Mouse (Mus musculus): Measurements from ENCODE around the gene Ybx2. TPM values are rescaled to one million over a fixed set of nuclear protein-coding genes. Genes with fewer than 3 reads are reported as not detected.

Gene Ybx2
- total and polyA plus RNA-seq, 2 experiments from 2014 or later: 2.5 to 22.8 TPM

GRCm38 (mm10) chr11:69982225-69982624 is 46.6 kb downstream of the Ybx2 start, which contains the start of gene Elp5:
Elp5 (minus strand) TSS chr11:69982517.
- Histone ChIP-seq H3K4me1 (ENCODE audit: insufficient read depth) (peaks cover 14% of the 10 kb centered on the region), H3K9ac (peak within 1 kb of the TSS; percentile 95), H3K9me3 (ENCODE audit: low read length) (no peaks in the 10 kb centered on the region), H3K27me3 (ENCODE audit: insufficient read depth, low read length) (no peaks in the 10 kb centered on the region), H3K27ac (ENCODE audit: low read depth, low read length) (peak within 1 kb of the TSS; percentile 99), H3K36me3 (ENCODE audit: insufficient read depth) (peaks cover 34% of the 10 kb centered on the region), H3K4me2 (ENCODE audit: low read depth) (peak within 1 kb of the TSS; percentile 74), H3K4me3 (ENCODE audit: low read depth, low read length) (peak within 1 kb of the TSS; percentile 89)
- ATAC-seq: no peak
- TF ChIP-seq CTCF (IDR thresholded peaks at IDR 0.05; ENCODE audit: low read depth): no peak
- no peak for DNase-seq
- 58% methylated on average over 8 of the region's 8 CpGs for WGBS

- Histone ChIP-seq H3K27me3 (ENCODE audit: insufficient read depth, low read length) (no peaks in the 10 kb centered on the region), H3K36me3 (ENCODE audit: insufficient read depth) (peaks cover 35% of the 10 kb centered on the region), H3K9ac (peak overlapping the region; percentile 95; the same call in 1 of the 2 replicates), H3K4me1 (ENCODE audit: insufficient read depth) (peaks cover 14% of the 10 kb centered on the region), H3K4me3 (ENCODE audit: low read depth, low read length) (no peak overlapping the region), H3K27ac (ENCODE audit: low read depth, low read length) (no peak overlapping the region), H3K4me2 (ENCODE audit: low read depth) (peak overlapping the region; percentile 74), H3K9me3 (ENCODE audit: low read length) (no peaks in the 10 kb centered on the region)
- TF ChIP-seq CTCF (IDR thresholded peaks at IDR 0.05; ENCODE audit: low read depth): no peak
- ATAC-seq (no peak), DNase-seq (no peak)
- WGBS: 22% methylated on average over 5 of the region's 5 CpGs
These were observed 47.3 kb downstream of the Ybx2 start for GRCm38 (mm10) chr11:69982877-69983276.

GRCm38 (mm10) chr11:69983377-69983776 is 47.8 kb downstream of the Ybx2 start:
- H3K9ac ChIP-seq: no peak overlapping the region
- H3K4me3 ChIP-seq (ENCODE audit: low read depth, low read length): no peak overlapping the region
- ATAC-seq (no peak), DNase-seq (no peak)
- H3K9me3 ChIP-seq (ENCODE audit: low read length): no peaks in the 10 kb centered on the region
- TF ChIP-seq CTCF (IDR thresholded peaks at IDR 0.05; ENCODE audit: low read depth): no peak
- H3K27ac ChIP-seq (ENCODE audit: low read depth, low read length): no peak overlapping the region
- no peaks in the 10 kb centered on the region for H3K27me3 ChIP-seq (ENCODE audit: insufficient read depth, low read length)
- H3K4me1 ChIP-seq (ENCODE audit: insufficient read depth): peaks cover 14% of the 10 kb centered on the region
- H3K4me2 ChIP-seq (ENCODE audit: low read depth): 0 out of 2 replicates have a peak overlapping the region, but pooled peaks have one; percentile 74
- WGBS: 80% methylated on average over 4 of the region's 4 CpGs
- H3K36me3 ChIP-seq (ENCODE audit: insufficient read depth): peaks cover 40% of the 10 kb centered on the region

- ATAC-seq (no peak), DNase-seq (no peak)
- H3K9ac ChIP-seq: no peak overlapping the region
- WGBS: 90% methylated on average over 8 of the region's 8 CpGs
- no peaks in the 10 kb centered on the region for H3K27me3 ChIP-seq (ENCODE audit: insufficient read depth, low read length)
- no peak overlapping the region for H3K27ac ChIP-seq (ENCODE audit: low read depth, low read length)
- no peaks in the 10 kb centered on the region for H3K9me3 ChIP-seq (ENCODE audit: low read length)
- H3K4me1 ChIP-seq (ENCODE audit: insufficient read depth): peaks cover 11% of the 10 kb centered on the region
- H3K4me3 ChIP-seq (ENCODE audit: low read depth, low read length): no peak overlapping the region
- no peak overlapping the region for H3K4me2 ChIP-seq (ENCODE audit: low read depth)
- no peak for TF ChIP-seq CTCF (IDR thresholded peaks at IDR 0.05; ENCODE audit: low read depth)
- H3K36me3 ChIP-seq (ENCODE audit: insufficient read depth): peaks cover 51% of the 10 kb centered on the region
These were observed 48.8 kb downstream of the Ybx2 start for GRCm38 (mm10) chr11:69984431-69984830.

- ATAC-seq (no peak), DNase-seq (no peak)
- Histone ChIP-seq H3K36me3 (ENCODE audit: insufficient read depth) (peaks cover 60% of the 10 kb centered on the region), H3K4me1 (ENCODE audit: insufficient read depth) (peaks cover 8% of the 10 kb centered on the region), H3K9me3 (ENCODE audit: low read length) (no peaks in the 10 kb centered on the region), H3K9ac (no peak overlapping the region), H3K27me3 (ENCODE audit: insufficient read depth, low read length) (no peaks in the 10 kb centered on the region), H3K4me2 (ENCODE audit: low read depth) (no peak overlapping the region), H3K27ac (ENCODE audit: low read depth, low read length) (no peak overlapping the region), H3K4me3 (ENCODE audit: low read depth, low read length) (no peak overlapping the region)
- no peak for TF ChIP-seq CTCF (IDR thresholded peaks at IDR 0.05; ENCODE audit: low read depth)
- 88% methylated on average over 8 of the region's 8 CpGs for WGBS
These were observed 54.4 kb downstream of the Ybx2 start for GRCm38 (mm10) chr11:69989949-69990348.

Small RNAs within 50 kb of the gene (microRNA-seq; reads per million reads assigned to microRNA genes)
- gene Gm44349: 0 to 0.39 reads per million in 2 experiments

Other genes with a start within 250 kb of the Ybx2 start
Only the 30 nearest of the 35 such genes appear.
- not detected in 2 replicates for gene Slc35g3, start 173.8 kb upstream of the Ybx2 start, total RNA-seq (2014; rRNA removed)
- 0.21 TPM in 1 of 2 replicates, not detected in the other for gene Slc35g3, start 173.8 kb upstream of the Ybx2 start, polyA plus RNA-seq (2015; fragmentation: Nextera tagmentation; extraction: Ambion mirVana)
- 20.3 and 22.9 TPM in 2 replicates for gene Zbtb4, start 169.9 kb upstream of the Ybx2 start, total RNA-seq (2014; rRNA removed)
- 2.1 and 2.7 TPM in 2 replicates for gene Zbtb4, start 169.9 kb upstream of the Ybx2 start, polyA plus RNA-seq (2015; fragmentation: Nextera tagmentation; extraction: Ambion mirVana)
- 0.33 and 3.8 TPM in 2 replicates for gene Chrnb1, start 139.9 kb upstream of the Ybx2 start, total RNA-seq (2014; rRNA removed)
- gene Chrnb1, start 139.9 kb upstream of the Ybx2 start, polyA plus RNA-seq (2015; fragmentation: Nextera tagmentation; extraction: Ambion mirVana): 0.69 and 1.2 TPM in 2 replicates
- 10.1 and 15.9 TPM in 2 replicates for gene Fgf11, start 133.9 kb upstream of the Ybx2 start, total RNA-seq (2014; rRNA removed)
- gene Fgf11, start 133.9 kb upstream of the Ybx2 start, polyA plus RNA-seq (2015; fragmentation: Nextera tagmentation; extraction: Ambion mirVana): 1.6 and 3.1 TPM in 2 replicates
- gene Tmem102, start 130.2 kb upstream of the Ybx2 start, total RNA-seq (2014; rRNA removed): 0.23 and 0.76 TPM in 2 replicates
- gene Tmem102, start 130.2 kb upstream of the Ybx2 start, polyA plus RNA-seq (2015; fragmentation: Nextera tagmentation; extraction: Ambion mirVana): 0.74 and 1.2 TPM in 2 replicates
- gene Gm39566, start 120.5 kb upstream of the Ybx2 start, total RNA-seq (2014; rRNA removed): not detected in 2 replicates
- gene Gm39566, start 120.5 kb upstream of the Ybx2 start, polyA plus RNA-seq (2015; fragmentation: Nextera tagmentation; extraction: Ambion mirVana): not detected in 2 replicates
- not detected in 2 replicates for gene Spem2, start 117.3 kb upstream of the Ybx2 start, total RNA-seq (2014; rRNA removed)
- gene Spem2, start 117.3 kb upstream of the Ybx2 start, polyA plus RNA-seq (2015; fragmentation: Nextera tagmentation; extraction: Ambion mirVana): not detected in 2 replicates
- gene Spem1, start 113.6 kb upstream of the Ybx2 start, total RNA-seq (2014; rRNA removed): 0.38 and 0.62 TPM in 2 replicates
- gene Spem1, start 113.6 kb upstream of the Ybx2 start, polyA plus RNA-seq (2015; fragmentation: Nextera tagmentation; extraction: Ambion mirVana): 0.23 and 0.50 TPM in 2 replicates
- gene Nlgn2, start 98.0 kb upstream of the Ybx2 start, total RNA-seq (2014; rRNA removed): 82.2 and 104 TPM in 2 replicates
- gene Nlgn2, start 98.0 kb upstream of the Ybx2 start, polyA plus RNA-seq (2015; fragmentation: Nextera tagmentation; extraction: Ambion mirVana): 13.0 and 18.2 TPM in 2 replicates
- 117 and 189 TPM in 2 replicates for gene Tmem256, start 97.3 kb upstream of the Ybx2 start, total RNA-seq (2014; rRNA removed)
- 350 and 422 TPM in 2 replicates for gene Tmem256, start 97.3 kb upstream of the Ybx2 start, polyA plus RNA-seq (2015; fragmentation: Nextera tagmentation; extraction: Ambion mirVana)
- 26.6 and 30.6 TPM in 2 replicates for gene Plscr3, start 89.4 kb upstream of the Ybx2 start, total RNA-seq (2014; rRNA removed)
- 36.2 and 38.2 TPM in 2 replicates for gene Plscr3, start 89.4 kb upstream of the Ybx2 start, polyA plus RNA-seq (2015; fragmentation: Nextera tagmentation; extraction: Ambion mirVana)
- gene Tnk1, start 77.1 kb upstream of the Ybx2 start, total RNA-seq (2014; rRNA removed): not detected in 2 replicates
- 0.10 and 0.23 TPM in 2 replicates for gene Tnk1, start 77.1 kb upstream of the Ybx2 start, polyA plus RNA-seq (2015; fragmentation: Nextera tagmentation; extraction: Ambion mirVana)
- not detected in 2 replicates for gene Tmem95, start 57.8 kb upstream of the Ybx2 start, total RNA-seq (2014; rRNA removed)
- gene Tmem95, start 57.8 kb upstream of the Ybx2 start, polyA plus RNA-seq (2015; fragmentation: Nextera tagmentation; extraction: Ambion mirVana): not detected in 2 replicates
- gene Kctd11, start 54.4 kb upstream of the Ybx2 start, total RNA-seq (2014; rRNA removed): 1.0 and 1.3 TPM in 2 replicates
- 0.58 and 0.88 TPM in 2 replicates for gene Kctd11, start 54.4 kb upstream of the Ybx2 start, polyA plus RNA-seq (2015; fragmentation: Nextera tagmentation; extraction: Ambion mirVana)
- 0.90 TPM in 1 of 2 replicates, not detected in the other for gene Acap1, start 40.3 kb upstream of the Ybx2 start, total RNA-seq (2014; rRNA removed)
- 0.26 and 0.48 TPM in 2 replicates for gene Acap1, start 40.3 kb upstream of the Ybx2 start, polyA plus RNA-seq (2015; fragmentation: Nextera tagmentation; extraction: Ambion mirVana)
- 9.2 and 10.5 TPM in 2 replicates for gene 2810408A11Rik, start 34.8 kb upstream of the Ybx2 start, total RNA-seq (2014; rRNA removed)
- 10.6 and 11.4 TPM in 2 replicates for gene 2810408A11Rik, start 34.8 kb upstream of the Ybx2 start, polyA plus RNA-seq (2015; fragmentation: Nextera tagmentation; extraction: Ambion mirVana)
- 97.4 and 155 TPM in 2 replicates for gene Neurl4, start 34.7 kb upstream of the Ybx2 start, total RNA-seq (2014; rRNA removed)
- 15.6 and 18.2 TPM in 2 replicates for gene Neurl4, start 34.7 kb upstream of the Ybx2 start, polyA plus RNA-seq (2015; fragmentation: Nextera tagmentation; extraction: Ambion mirVana)
- gene Gps2, start 21.9 kb upstream of the Ybx2 start, total RNA-seq (2014; rRNA removed): 44.4 and 48.0 TPM in 2 replicates
- gene Gps2, start 21.9 kb upstream of the Ybx2 start, polyA plus RNA-seq (2015; fragmentation: Nextera tagmentation; extraction: Ambion mirVana): 64.9 and 67.1 TPM in 2 replicates
- gene Eif5a, start 13.8 kb upstream of the Ybx2 start, total RNA-seq (2014; rRNA removed): 489 and 520 TPM in 2 replicates
- 1,306 and 1,372 TPM in 2 replicates for gene Eif5a, start 13.8 kb upstream of the Ybx2 start, polyA plus RNA-seq (2015; fragmentation: Nextera tagmentation; extraction: Ambion mirVana)
- 4.1 and 7.8 TPM in 2 replicates for gene Slc2a4, start 12.4 kb downstream of the Ybx2 start, total RNA-seq (2014; rRNA removed)
- 3.5 and 3.9 TPM in 2 replicates for gene Slc2a4, start 12.4 kb downstream of the Ybx2 start, polyA plus RNA-seq (2015; fragmentation: Nextera tagmentation; extraction: Ambion mirVana)
- gene Cldn7, start 29.0 kb downstream of the Ybx2 start, total RNA-seq (2014; rRNA removed): not detected in 2 replicates
- gene Cldn7, start 29.0 kb downstream of the Ybx2 start, polyA plus RNA-seq (2015; fragmentation: Nextera tagmentation; extraction: Ambion mirVana): 0.34 and 0.42 TPM in 2 replicates
- 29.7 and 41.4 TPM in 2 replicates for gene Ctdnep1, start 45.4 kb downstream of the Ybx2 start, total RNA-seq (2014; rRNA removed)
- gene Ctdnep1, start 45.4 kb downstream of the Ybx2 start, polyA plus RNA-seq (2015; fragmentation: Nextera tagmentation; extraction: Ambion mirVana): 21.2 and 23.2 TPM in 2 replicates
- gene Elp5, start 46.7 kb downstream of the Ybx2 start, total RNA-seq (2014; rRNA removed): 115 and 124 TPM in 2 replicates
- 187 and 198 TPM in 2 replicates for gene Elp5, start 46.7 kb downstream of the Ybx2 start, polyA plus RNA-seq (2015; fragmentation: Nextera tagmentation; extraction: Ambion mirVana)
- 246 and 261 TPM in 2 replicates for gene Gabarap, start 55.3 kb downstream of the Ybx2 start, total RNA-seq (2014; rRNA removed)
- gene Gabarap, start 55.3 kb downstream of the Ybx2 start, polyA plus RNA-seq (2015; fragmentation: Nextera tagmentation; extraction: Ambion mirVana): 574 and 668 TPM in 2 replicates
- 47.6 and 52.7 TPM in 2 replicates for gene Phf23, start 60.0 kb downstream of the Ybx2 start, total RNA-seq (2014; rRNA removed)
- 48.0 and 49.7 TPM in 2 replicates for gene Phf23, start 60.0 kb downstream of the Ybx2 start, polyA plus RNA-seq (2015; fragmentation: Nextera tagmentation; extraction: Ambion mirVana)
- gene Dvl2, start 64.8 kb downstream of the Ybx2 start, total RNA-seq (2014; rRNA removed): 31.9 and 43.9 TPM in 2 replicates
- gene Dvl2, start 64.8 kb downstream of the Ybx2 start, polyA plus RNA-seq (2015; fragmentation: Nextera tagmentation; extraction: Ambion mirVana): 12.7 and 15.7 TPM in 2 replicates
- gene Acadvl, start 79.6 kb downstream of the Ybx2 start, total RNA-seq (2014; rRNA removed): 45.1 and 47.7 TPM in 2 replicates
- 47.9 and 51.5 TPM in 2 replicates for gene Acadvl, start 79.6 kb downstream of the Ybx2 start, polyA plus RNA-seq (2015; fragmentation: Nextera tagmentation; extraction: Ambion mirVana)
- 214 and 230 TPM in 2 replicates for gene Dlg4, start 81.1 kb downstream of the Ybx2 start, total RNA-seq (2014; rRNA removed)
- gene Dlg4, start 81.1 kb downstream of the Ybx2 start, polyA plus RNA-seq (2015; fragmentation: Nextera tagmentation; extraction: Ambion mirVana): 12.1 and 14.3 TPM in 2 replicates
- gene Asgr1, start 118.3 kb downstream of the Ybx2 start, total RNA-seq (2014; rRNA removed): 3.0 and 5.4 TPM in 2 replicates
- 4.3 and 4.5 TPM in 2 replicates for gene Asgr1, start 118.3 kb downstream of the Ybx2 start, polyA plus RNA-seq (2015; fragmentation: Nextera tagmentation; extraction: Ambion mirVana)
- not detected in 2 replicates for gene Asgr2, start 156.8 kb downstream of the Ybx2 start, total RNA-seq (2014; rRNA removed)
- gene Asgr2, start 156.8 kb downstream of the Ybx2 start, polyA plus RNA-seq (2015; fragmentation: Nextera tagmentation; extraction: Ambion mirVana): not detected in 2 replicates